Mouse (Mus musculus) limb, embryonic 14.5 days (tissue): ENCODE measurements around the gene Spryd7. TPM values are rescaled to one million over a fixed set of nuclear protein-coding genes. Genes with fewer than 3 reads are reported as not detected.
A peak's percentile ranks its signal among the peaks of the same experiment; 100 is the strongest.

Source experiments
- ATAC-seq: fragments of 200-750 bp; cut with Nextera tagmentation; 2 replicates; pipeline ENCODE4 v1.8.0; 2017; ENCODE audit warnings: low read depth, moderate number of reproducible peaks, moderate TSS enrichment; ENCODE audit not compliant: low FRiP score
- DNase-seq: peaks from one replicate; pipeline ENCODE4 v3.0.0-alpha.2; 2015; ENCODE audit warnings: low spot score
- H3K27ac ChIP-seq: fragments of 300-500 bp; sonication (generic); replicated peaks from 2 replicates; pipeline ENCODE4 v1.5.1; 2014; ENCODE audit warnings: low read depth, mild to moderate bottlenecking, low read length, moderate library complexity, mixed read lengths
- H3K27me3 ChIP-seq: fragments of 300-500 bp; sonication (generic); 2 replicates; pipeline ENCODE4 v1.6.1; 2014; ENCODE audit warnings: low read length, mixed read lengths; ENCODE audit not compliant: control insufficient read depth, insufficient read depth
- H3K36me3 ChIP-seq: fragments of 300-500 bp; sonication (generic); 2 replicates; pipeline ENCODE4 v1.6.1; 2014; ENCODE audit warnings: mild to moderate bottlenecking, low read length, moderate library complexity, mixed read lengths; ENCODE audit not compliant: control insufficient read depth, insufficient read depth
- H3K4me1 ChIP-seq: fragments of 300-500 bp; sonication (generic); 2 replicates; pipeline ENCODE4 v1.6.1; 2014; ENCODE audit warnings: antibody characterized with exemption, low read length, mixed read lengths; ENCODE audit not compliant: control insufficient read depth, insufficient read depth
- H3K4me2 ChIP-seq: fragments of 300-500 bp; sonication (generic); replicated peaks from 2 replicates; pipeline ENCODE4 v1.6.1; 2014; ENCODE audit warnings: low read depth, mild to moderate bottlenecking, low read length, moderate library complexity; ENCODE audit not compliant: severe bottlenecking
- H3K4me3 ChIP-seq: fragments of 300-500 bp; sonication (generic); replicated peaks from 2 replicates; pipeline ENCODE4 v1.5.1; 2014; ENCODE audit warnings: low read length
- H3K9ac ChIP-seq: fragments of 300-500 bp; sonication (generic); 2 replicates; pipeline ENCODE4 v1.6.1; 2014; ENCODE audit warnings: mild to moderate bottlenecking, low read depth, low read length, moderate library complexity; ENCODE audit not compliant: severe bottlenecking
- H3K9me3 ChIP-seq: fragments of 300-500 bp; sonication (generic); 2 replicates; pipeline ENCODE4 v1.6.1; 2016; ENCODE audit warnings: low read length; ENCODE audit not compliant: control insufficient read depth
- POLR2A ChIP-seq: fragments of 200-500 bp; IDR thresholded peaks from 2 replicates; pipeline ENCODE4 v1.8.0; 2012; ENCODE audit warnings: inconsistent platforms, mild to moderate bottlenecking, moderate library complexity, borderline replicate concordance; ENCODE audit not compliant: insufficient read depth, insufficient read length; ENCODE audit errors: extremely low read depth
- WGBS: fragments of 180-500 bp; shearing (Covaris S2); extraction: QIAGEN DNeasy Blood & Tissue Kit; methylation state at CpG from one replicate; pipeline ENCODE4 v1.1.7; 2014; 5-methylcytosine and 5-hydroxymethylcytosine counted together
- polyA plus RNA-seq, 2 experiments: library from polyadenylated mRNA; depleted of rRNA in 1 of 2; stranded (reverse) in 1 of 2; unstranded in 1 of 2; fragments of >200 nt; fragmentation: Nextera tagmentation in 1 of 2; extraction: Ambion mirVana in 1 of 2; gene quantifications; 2 replicates each; pipeline versions ENCODE4 v1.2.1 to v1.2.3; 2012 to 2014

Gene Spryd7
- polyA plus RNA-seq, 2 experiments, result 12.4 to 24.5 TPM

- peak overlapping the region; percentile 51 for H3K4me2 ChIP-seq
- H3K9ac ChIP-seq, result peak overlapping the region; percentile 82
- peak overlapping the region; percentile 81; the same call in 1 of the 2 replicates for H3K27ac ChIP-seq
- peaks cover 17% of the 10 kb centered on the region for H3K4me1 ChIP-seq
- H3K27me3 ChIP-seq, result no peaks in the 10 kb centered on the region
- DNase-seq, result peak; percentile 90
- TF ChIP-seq POLR2A, result peak; percentile 76; the same call in 1 of the 2 replicates
- WGBS, result 5% methylated on average over 44 of the region's 44 CpGs
- H3K4me3 ChIP-seq, result peak overlapping the region; percentile 76
- ATAC-seq, result peak; percentile 95
- H3K36me3 ChIP-seq, result peaks cover 19% of the 10 kb centered on the region
- no peaks in the 10 kb centered on the region for H3K9me3 ChIP-seq
These were observed 42.5 kb upstream of the Spryd7 start for GRCm38 (mm10) chr14:61599057-61599806.

DNA sequence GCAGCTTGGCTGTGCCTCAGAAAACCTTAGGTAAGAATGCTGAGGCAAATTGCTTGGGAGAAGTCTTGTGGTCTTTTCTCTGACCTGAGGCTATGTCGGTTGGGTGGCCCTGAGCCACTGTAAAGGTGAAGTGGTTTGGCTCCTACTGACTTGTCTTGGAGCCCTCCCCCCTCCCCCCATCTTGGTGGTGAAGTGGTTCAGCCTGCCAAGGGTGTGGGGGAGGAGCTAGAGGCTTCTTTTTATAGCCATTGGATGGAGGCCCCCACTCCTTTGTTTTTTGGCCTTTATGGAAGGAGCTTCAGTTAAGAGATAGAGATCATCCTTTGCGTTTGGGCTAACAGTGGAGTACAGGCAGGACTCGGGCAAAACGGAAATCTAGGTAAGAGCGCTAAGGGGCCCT is 41.3 kb upstream of the Spryd7 start, which contains the start of gene Trim13:
TSS of gene Trim13 (plus strand) at position 280 of the 400 bp plus-strand sequence.
- no peaks in the 10 kb centered on the region for H3K27me3 ChIP-seq
- no peak within 1 kb of the TSS for H3K27ac ChIP-seq
- TF ChIP-seq POLR2A, result no peak
- H3K36me3 ChIP-seq, result peaks cover 9% of the 10 kb centered on the region
- H3K4me2 ChIP-seq, result peak within 1 kb of the TSS; percentile 51
- peak within 1 kb of the TSS; percentile 76 for H3K4me3 ChIP-seq
- H3K4me1 ChIP-seq, result peaks cover 14% of the 10 kb centered on the region
- no peaks in the 10 kb centered on the region for H3K9me3 ChIP-seq
- 0 out of 2 replicates have a peak within 1 kb of the TSS, but pooled peaks have one; percentile 82 for H3K9ac ChIP-seq
- DNase-seq, result no peak
- ATAC-seq, result no peak
- 51% methylated on average over 5 of the region's 5 CpGs for WGBS

DNA sequence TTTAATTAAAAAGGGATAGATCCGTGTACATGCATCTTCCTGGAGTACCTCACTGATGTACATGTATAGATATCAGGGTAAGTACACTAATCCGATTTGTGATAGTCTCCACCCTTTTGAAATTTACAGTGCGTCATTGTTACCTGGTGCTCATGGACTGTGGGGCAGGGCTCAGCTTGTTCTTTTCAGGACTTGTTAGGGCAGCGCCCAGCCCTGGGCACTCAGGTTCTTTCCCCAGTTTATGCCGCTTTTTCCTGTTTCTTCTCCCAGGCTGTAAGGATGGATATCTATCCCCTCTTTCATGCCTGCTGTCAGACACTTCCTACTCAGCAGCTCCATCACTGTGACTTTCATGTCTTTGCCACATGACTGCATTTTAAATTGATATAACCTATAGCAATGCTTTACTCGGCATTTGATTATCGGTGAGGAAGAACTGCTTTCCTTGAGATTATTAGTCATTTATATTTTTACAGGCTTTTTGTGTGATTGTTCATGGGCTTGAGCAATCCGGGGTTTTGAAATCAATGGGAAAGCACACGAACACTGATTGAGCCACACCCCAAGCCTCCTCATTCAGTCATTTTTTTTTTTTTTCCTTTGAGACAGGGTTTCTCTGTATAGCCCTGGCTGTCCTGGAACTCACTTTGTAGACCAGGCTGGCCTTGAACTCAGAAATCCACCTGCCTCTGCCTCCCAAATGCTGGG is 40.2 kb upstream of the Spryd7 start:
- H3K36me3 ChIP-seq, result peaks cover 7% of the 10 kb centered on the region

DNA sequence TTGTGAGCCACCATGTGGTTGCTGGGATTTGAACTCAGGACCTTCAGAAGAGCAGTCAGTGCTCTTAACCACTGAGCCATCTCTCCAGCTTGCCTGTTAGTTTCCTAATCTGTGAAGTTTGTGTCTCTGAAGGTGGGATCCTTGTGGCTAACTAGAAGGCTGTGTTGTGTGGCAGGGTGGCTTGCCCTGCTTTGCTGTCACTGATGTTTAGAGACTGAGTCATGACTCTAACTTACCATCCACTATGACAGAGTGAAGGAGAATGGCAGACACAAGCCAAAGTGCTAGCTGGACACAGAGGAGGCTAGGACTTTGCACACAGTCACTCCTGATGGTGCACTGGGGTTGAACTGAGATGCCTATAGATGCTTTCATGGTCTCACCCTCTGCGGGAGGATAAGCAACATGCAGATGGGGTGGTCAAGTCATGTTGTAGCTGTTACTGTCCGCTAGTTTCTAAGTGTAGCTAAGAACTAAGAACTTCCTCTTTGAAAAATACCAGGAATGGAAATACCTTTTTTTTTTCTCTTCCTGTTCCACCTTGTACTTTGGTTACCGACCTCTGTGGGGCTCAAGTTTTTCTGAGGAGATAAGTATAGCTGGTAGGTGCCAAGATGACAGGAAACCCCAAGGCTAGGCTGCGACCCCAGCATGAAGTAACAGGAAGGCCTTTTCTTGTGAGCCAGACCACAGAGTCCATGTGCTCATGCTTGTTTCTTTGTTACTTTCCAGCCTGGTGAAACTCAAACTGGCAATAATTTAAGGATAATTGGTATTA is 32.8 kb upstream of the Spryd7 start:
- no peak overlapping the region for H3K27ac ChIP-seq
- H3K9me3 ChIP-seq, result no peaks in the 10 kb centered on the region
- 79% methylated on average over 4 of the region's 4 CpGs for WGBS
- no peak for ATAC-seq
- no peak overlapping the region for H3K9ac ChIP-seq
- H3K27me3 ChIP-seq, result no peaks in the 10 kb centered on the region
- H3K36me3 ChIP-seq, result no peaks in the 10 kb centered on the region
- H3K4me3 ChIP-seq, result no peak overlapping the region
- no peaks in the 10 kb centered on the region for H3K4me1 ChIP-seq
- DNase-seq, result no peak
- no peak for TF ChIP-seq POLR2A
- no peak overlapping the region for H3K4me2 ChIP-seq

More for the DNA sequence above, 40.2 kb upstream of the Spryd7 start:
- Histone ChIP-seq H3K9me3 (no peaks in the 10 kb centered on the region), H3K4me3 (no peak overlapping the region), H3K4me1 (peaks cover 13% of the 10 kb centered on the region), H3K9ac (no peak overlapping the region), H3K27me3 (no peaks in the 10 kb centered on the region), H3K27ac (no peak overlapping the region), H3K4me2 (no peak overlapping the region)
- WGBS, result 78% methylated on average over 9 of the region's 9 CpGs
- no peak for TF ChIP-seq POLR2A
- DNase-seq (no peak), ATAC-seq (no peak)

- no peak overlapping the region for H3K27ac ChIP-seq
- WGBS, result 84% methylated on average over 8 of the region's 8 CpGs
- no peaks in the 10 kb centered on the region; the same call in 1 of the 2 replicates for H3K4me1 ChIP-seq
- H3K4me3 ChIP-seq, result no peak overlapping the region
- no peak for ATAC-seq
- DNase-seq, result no peak
- no peaks in the 10 kb centered on the region for H3K36me3 ChIP-seq
- TF ChIP-seq POLR2A, result no peak
- no peak overlapping the region for H3K9ac ChIP-seq
- H3K4me2 ChIP-seq, result no peak overlapping the region
- no peaks in the 10 kb centered on the region for H3K27me3 ChIP-seq
- no peaks in the 10 kb centered on the region for H3K9me3 ChIP-seq
These were observed 19.3 kb upstream of the Spryd7 start for GRCm38 (mm10) chr14:61575941-61576340.
